Mouse (Mus musculus) kidney, postnatal 14 days (tissue): ENCODE data around the gene Slc35g3.

Experiments
- DNase-seq: peaks from one replicate; pipeline ENCODE4 v3.0.0; 2022; ENCODE audit warnings: mixed read lengths

The Slc35g3 gene

DNA sequence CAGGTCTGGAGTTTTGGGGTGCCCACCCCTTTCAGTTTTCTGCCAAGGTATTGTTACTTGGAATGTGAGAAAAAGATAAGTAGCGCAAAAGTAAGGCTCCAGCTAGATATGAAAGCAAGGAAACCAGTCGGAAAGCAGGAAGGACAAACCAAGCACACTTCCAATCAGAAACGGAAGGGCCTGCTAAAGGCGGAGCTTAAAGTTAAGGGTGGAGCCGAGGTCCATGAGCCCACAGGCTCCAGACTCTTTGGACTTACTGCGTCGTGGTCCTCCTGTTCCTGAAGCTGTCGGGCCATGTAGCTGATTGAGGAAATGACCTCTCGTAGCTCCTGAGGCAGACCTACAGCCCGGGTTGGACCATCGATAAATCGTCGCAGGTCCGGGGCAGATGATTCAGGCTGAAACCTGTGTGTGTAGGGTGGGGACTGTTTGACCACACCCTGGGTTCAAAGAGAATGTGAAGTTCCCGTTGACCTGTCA lies 23.1 kb upstream of the Slc35g3 start:
- DNase-seq = peak; percentile 58

DNA sequence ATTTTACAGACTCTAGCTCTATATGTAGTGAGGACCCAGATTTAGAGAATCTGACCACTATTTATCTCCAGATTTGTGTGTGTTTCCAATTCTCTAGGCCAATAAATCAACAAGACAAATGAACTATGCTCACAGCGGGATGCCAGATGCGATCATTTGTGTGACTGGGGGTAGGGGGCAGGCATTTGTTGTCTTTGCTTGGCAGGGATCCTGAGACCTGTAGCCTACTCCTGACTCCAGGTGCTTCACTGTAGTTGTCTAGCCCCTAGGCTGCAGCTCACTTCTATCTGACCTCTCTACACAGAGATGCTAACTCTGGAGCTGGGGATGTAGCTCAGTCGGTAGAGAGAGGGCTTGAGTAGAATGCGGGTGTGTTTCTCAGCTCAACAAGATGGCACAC lies 20.1 kb upstream of the Slc35g3 start:
- no peak for DNase-seq

DNA sequence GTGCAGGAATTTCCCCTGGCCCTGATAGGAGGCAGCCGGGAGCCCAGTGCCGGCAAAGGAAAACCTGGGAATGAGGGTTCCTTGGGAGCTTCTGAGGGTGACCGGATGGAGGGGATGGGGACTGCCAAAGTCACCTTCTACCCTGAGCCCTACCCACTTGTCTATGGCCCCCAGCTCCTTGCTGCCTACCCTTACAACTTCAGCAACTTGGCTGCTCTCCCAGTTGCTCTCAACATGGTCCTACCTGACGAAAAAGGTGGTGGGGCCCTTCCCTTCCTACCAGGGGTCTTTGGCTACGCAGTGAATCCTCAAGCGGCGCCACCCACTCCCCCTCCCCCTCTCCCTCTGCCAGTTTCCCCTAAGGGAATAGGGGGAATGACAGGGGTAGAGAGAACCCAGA lies 17.2 kb upstream of the Slc35g3 start:
- no peak for DNase-seq

DNA sequence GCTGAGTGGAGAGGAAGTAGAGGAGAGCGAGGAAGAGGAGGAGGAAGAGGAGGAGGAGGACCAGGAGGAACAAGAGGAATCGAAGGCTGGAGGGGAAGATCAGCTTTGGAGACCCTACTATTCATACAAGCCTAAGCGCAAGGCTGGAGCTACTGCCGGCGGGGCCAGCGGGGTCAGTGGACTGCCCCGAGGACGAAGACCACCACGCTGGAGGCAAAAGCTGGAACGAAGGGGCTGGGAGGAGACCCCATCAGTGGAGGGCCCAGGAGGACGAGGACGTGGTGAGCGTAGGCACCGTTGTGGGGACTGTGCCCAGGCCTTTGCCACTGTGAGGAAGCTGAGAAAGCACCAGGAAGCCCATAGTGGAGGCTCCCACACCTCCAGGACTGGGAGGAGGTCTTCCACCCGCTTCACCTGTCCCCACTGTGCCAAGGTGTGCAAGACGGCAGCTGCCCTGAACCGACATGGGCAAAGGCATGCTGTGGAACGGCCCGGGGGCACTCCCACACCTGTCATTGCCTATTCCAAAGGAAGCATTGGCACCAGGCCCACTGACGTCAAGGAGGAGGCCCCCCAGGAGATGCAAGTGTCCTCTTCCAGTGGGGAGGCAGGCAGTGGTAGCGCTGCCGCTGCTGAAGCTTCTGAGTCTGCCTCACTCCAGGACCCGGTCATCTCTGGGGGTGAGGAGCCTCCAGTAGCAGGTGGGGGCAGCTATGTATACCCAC lies 16.7 kb upstream of the Slc35g3 start:
- peak; percentile 47 for DNase-seq

DNA sequence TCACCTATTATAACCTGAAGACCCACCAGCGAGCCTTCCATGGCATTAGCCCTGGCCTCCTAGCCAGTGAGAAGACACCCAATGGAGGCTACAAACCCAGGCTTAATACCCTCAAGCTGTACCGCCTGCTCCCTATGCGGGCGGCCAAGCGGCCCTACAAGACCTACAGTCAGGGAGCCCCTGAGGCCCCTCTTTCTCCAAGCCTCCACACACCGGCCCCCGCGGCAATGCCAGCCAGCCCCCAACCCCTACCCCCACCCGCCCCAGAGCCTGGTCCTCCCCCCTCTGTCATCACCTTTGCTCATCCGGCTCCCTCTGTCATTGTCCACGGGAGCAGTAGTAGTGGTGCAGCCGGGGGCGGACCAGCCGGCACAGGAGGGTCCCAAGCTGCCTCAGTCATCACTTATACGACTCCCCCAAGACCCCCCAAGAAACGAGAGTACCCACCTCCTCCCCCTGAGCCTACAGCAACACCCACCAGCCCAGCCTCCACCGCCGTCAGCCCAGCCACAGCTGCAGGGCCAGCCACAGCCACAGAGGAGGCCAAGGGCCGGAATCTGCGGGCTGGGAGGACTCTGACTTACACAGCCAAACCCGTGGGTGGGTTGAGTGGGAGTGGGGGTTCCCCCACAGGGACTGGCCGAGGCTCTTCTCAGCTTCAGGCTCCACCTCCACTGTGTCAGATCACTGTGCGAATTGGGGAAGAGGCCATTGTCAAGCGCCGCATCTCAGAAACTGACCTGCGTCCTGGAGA lies 15.9 kb upstream of the Slc35g3 start:
- no peak for DNase-seq

DNA sequence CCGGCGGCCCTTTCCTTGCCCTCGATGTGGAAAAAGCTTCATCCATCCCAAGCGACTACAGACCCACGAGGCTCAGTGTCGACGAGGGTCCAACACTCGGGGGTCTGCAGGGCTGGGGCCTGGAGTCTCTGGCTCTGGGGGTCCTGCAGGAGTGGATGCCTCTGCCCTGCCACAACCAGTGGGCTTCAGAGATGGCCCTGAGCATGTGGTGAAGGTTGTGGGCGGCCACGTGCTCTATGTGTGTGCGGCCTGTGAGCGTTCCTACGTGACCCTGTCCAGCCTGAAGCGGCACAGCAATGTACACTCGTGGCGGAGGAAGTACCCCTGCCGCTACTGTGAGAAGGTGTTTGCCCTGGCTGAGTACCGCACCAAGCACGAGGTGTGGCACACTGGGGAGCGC lies 14.7 kb upstream of the Slc35g3 start:
- no peak for DNase-seq

DNA sequence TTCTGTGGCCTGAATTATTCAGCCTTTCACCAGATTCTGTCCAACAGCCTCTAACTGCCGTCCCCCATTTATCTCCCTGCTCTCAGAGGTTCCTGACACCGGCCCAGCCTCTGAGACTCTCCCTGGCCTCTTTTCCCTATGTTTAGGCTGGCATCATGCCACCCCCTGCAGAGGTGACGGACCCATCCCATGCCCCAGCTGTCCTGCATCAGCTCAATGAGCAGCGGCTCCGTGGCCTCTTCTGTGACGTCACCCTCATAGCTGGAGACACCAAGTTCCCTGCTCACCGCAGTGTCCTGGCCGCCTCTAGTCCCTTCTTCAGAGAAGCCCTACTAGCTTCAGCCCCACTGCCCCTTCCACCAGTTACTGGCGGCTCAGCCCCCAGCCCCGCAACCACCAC lies 13.9 kb upstream of the Slc35g3 start:
- DNase-seq = no peak

DNA sequence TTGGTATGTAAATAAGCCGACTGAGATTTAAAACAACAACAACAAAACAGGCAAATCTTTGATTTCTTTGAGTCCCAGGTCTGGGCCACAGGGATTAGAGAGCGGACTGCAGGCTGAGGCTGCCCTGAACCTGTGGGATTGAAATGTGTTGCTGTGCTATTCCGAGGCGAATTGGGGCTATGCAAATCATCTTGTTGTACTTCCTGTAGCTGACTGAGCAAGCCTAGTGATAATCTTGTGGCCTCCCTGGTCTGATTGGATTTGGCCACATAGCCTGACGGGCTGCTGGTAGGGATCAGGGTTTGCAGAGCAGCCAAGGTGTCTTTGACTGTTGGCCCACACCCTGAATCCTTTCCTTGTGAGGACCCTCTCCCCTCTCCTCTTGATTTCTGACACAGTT lies 13.2 kb upstream of the Slc35g3 start:
- no peak for DNase-seq

DNA sequence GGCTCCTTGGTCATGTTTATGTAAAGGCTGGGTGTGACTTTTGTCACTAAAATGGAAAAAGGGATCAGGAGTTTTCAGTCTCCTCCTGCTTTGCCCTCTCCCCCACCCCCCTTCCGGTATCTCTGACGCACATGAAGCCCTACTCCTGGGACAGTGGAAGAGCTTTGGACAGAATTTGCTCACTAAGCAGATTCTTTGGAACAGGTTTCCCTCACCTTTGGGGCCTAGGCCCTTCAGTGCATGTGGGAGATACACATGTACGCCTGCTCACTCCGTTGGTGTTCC lies 5.8 kb upstream of the Slc35g3 start:
- DNase-seq = no peak

DNA sequence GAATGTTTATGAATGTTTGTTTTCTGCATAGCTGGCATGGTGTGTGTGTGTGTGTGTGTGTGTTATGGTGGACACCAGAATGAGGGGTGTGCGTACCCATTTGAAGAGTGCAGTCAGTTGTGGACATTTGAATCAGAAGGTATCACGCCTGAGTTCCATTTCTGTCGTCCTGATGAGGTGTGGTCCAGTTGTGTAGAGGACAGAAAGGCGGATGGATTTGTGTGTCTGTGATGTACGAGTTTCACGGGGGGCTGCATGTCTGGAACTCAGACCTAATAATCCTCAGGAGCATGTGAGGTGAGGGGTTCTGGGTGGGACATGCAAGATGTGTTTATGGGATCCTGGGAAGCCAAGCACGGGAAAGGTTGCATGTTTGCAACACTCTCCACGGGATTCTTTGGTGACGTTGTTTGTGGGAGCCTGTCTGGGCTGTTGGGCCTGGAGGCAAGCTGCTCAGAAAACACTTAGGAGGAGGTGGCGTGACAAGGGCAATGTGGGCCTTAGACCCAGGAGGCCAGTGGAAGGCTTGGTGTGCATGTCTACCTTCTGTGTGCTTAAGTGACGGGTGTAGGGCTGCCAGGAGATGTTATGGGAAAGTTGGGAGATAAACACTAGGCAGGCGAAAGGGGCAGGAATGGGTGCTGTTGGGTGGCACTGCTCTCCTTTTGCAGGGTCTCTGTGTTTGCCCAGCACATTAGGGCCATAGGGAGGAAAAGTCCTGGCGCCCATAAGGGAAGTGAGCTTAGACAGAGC lies 5.3 kb upstream of the Slc35g3 start:
- no peak for DNase-seq

DNA sequence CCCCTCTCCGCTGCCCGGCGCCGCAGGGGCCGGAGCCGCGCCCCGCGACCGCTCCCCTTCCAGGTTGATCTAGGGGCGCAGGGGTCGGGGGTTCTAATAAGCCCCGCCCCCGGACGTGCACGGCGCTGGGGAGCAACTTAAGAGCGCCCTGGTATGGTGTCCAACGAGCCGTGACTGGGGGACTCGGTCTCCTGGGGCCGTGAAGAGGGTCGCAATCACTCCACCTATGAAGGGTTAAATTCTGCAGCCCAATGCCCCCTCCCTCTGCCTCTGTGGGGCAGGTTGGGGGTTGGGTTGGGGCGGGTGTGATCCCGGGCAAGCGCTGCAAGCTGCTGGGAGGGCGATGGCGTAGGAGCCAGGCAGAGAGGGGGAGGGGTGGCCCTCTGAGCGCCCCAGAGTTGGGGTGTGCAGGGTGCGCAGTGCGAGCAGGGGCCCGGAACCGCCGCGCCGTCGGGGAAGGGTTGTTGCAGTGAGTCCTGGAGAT lies 4.4 kb upstream of the Slc35g3 start:
- DNase-seq = peak; percentile 82

DNA sequence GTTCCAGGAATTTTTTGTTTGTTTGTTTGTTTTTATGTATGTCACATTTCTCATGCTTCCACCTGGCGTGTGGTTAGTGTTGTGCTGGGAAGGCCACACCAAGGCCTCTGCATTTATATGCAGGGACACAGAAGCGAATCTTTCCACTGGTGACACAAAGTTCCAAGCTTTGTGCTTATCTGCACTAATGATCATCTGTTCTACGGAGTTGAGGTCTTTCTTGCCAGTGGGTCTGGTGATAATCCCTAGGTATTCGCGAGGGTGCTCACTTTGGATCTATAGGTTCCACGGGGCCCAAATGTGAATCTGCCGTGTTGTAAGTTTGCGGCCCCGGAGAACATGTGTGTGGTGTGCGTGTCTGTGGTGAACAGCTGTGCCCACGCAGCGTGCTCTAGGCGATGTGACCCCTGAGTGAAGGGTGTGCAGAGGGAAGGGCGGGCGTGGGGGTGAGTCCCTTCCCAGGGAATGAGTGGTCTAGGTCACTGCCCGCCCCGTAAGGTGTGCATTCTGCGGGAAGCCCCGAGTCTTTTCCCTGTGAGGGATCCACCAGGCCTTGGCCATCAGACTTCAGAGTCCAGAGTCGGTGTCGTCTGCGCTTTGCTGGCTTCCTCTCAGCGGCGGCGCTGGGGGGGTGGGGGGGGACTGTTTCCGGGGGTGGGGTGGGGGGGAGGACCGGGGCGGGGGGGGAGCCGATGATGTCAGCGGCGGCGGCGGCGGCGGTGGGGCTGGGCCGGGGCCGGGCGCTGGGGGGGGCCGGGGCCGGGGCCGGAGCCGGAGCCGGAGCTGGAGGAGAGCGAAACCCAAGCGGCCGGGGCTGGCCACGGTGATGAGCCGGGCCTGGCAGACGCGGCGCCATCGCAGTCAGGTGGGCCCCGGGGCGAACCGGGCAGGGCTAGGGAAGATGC lies 3.7 kb upstream of the Slc35g3 start, which contains the start of gene Zbtb4:
TSS of gene Zbtb4 (plus strand) at position 692 of the 905 bp plus-strand sequence.
- DNase-seq = peak; percentile 71

DNA sequence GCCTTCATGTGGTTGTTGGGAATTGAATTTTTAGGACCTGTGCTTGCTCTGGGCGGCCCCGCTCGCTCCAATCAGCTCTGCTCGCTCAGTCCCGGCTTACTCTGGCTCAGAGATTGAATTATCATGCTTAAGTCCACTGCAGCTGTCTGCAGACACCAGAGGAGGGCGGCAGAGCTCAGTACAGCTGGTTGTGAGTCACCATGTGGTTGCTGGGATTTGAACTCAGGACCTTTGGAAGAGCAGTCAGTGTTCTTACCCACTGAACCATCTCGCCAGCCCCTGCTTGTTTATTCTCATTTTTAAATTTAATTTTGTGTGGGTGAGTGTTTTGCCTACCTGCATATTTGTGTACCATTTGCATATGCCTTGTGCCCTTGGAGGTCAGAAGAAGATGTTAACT lies 1.8 kb upstream of the Slc35g3 start:
- DNase-seq = no peak

DNA sequence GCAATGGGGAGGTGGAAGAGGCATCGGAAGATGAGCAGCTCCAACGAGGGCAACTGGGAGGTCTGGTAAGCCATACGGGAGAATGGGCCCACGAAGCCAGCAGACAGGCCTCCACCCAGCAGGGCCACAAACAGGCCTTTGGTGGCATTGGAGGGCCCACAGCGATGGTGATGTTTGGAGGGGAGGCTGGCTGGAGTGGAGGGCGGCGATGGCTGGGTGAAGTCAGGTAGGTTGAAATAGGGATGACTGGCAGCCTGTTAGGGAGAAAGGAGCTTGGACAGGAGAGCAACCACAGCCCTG lies 917 bp downstream of the Slc35g3 start:
- no peak for DNase-seq

DNA sequence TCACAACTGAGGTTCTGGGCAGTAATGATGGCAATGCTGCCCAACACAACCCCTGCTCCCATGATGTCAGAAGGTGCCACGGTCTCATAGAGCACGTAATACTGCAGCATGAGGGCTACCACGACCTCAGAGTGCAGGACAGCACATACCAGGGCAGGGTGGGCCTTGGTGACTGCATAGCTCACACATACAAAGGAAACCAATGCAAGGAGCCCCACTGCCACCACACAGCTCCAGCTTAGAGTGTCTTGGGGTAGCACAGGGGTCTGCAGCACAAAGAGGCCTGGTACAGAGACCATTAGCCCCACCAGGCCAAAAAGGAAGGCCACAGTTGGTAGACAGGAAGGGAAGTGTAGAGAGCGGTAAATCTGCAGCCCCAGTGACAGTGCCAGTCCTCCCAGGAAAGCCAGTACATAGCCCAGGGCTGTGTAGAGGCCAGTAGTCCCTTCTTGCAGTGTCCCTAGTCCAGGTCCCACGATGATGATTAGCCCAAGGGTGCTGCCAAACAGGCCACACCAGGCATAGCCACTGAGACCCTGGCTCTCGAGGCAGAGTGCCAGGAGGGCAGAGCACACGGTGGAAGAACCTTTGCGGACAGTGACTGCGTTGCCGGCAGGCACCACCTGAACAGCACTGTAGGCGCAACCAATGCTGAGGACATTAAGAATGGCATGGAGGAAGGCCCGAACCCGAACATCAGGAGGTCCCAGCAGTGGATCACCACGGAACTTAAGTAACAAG lies 1.4 kb downstream of the Slc35g3 start:
- DNase-seq = no peak

DNA sequence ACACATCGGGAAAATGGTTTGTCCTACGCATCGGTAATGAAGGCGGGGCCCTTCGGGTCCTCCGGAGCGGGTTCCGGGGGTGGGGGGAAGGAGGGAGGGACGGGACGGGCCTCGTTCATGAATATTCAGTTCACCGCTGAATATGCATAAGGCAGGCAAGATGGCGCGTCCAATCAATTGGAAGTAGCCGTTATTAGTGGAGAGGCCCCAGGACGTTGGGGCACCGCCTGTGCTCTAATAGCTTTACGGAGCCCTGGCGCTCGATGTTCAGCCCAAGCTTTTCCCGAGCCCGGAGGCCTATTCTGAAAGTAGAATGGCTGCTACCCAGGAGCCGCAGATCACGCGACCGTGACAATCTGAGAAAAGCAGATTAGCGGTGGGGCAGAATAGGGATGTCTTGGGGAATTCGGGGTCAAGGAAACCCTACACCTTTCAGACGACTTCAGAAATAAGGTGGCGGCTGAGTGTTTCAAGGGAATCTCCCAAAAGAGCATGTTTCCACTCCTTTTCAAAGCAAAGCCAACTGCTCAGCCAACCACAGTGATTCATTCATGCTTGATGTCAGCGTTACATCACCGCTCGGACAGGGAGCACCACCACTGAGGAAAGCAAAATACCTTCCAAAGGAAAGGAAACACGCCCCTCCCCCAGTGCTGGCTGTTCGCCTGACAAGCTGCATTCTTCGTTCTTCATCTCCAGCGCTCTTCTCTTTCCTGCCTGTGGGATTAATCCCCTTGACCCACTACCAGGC lies 2.6 kb downstream of the Slc35g3 start:
- peak; percentile 93 for DNase-seq

DNA sequence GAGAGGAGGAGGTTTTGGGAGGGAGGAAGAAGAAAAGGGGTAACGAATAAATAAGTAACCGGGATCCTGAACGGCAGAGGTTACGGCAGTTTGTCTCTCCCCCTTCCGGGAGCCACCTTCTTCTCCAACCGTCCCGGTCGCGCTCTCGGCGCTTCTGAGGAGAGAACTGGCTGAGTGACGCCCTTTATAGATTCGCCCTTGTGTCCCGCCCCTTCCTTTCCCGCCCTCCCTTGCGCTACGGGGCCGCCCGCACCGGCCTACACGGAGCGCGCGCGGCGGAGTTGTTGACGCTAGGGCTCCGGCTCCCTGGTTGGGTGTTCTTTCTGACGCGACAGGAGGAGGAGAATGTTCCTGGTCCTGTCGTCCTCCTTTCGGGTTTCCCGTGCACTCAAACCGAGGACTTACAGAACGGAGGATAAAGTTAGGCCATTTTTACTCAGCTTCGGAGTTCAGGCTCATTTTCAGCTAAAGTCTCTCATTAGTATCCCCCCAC lies 3.2 kb downstream of the Slc35g3 start, which contains the start of gene Polr2a:
TSS of gene Polr2a (minus strand) at position 160 of the 493 bp plus-strand sequence.
- DNase-seq = peak; percentile 98

DNA sequence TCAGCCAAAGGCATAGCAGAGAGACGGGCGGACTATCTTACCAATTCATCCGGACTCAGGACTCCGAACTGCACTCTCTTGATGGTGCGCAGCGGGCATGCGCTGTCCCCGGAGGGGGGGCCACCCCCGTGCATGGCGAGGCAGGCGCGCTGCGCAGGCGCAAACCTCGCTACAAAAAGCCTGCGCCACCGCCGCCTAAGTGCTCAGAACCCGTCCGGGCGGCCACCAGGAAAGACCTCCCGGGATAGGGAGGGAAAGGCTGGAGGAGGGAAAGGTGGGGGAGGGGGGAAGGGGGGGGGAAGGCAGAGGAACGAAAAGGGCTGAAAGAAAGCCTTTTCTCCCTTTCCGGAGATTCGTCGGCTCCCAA lies 3.7 kb downstream of the Slc35g3 start:
- peak; percentile 98 for DNase-seq

DNA sequence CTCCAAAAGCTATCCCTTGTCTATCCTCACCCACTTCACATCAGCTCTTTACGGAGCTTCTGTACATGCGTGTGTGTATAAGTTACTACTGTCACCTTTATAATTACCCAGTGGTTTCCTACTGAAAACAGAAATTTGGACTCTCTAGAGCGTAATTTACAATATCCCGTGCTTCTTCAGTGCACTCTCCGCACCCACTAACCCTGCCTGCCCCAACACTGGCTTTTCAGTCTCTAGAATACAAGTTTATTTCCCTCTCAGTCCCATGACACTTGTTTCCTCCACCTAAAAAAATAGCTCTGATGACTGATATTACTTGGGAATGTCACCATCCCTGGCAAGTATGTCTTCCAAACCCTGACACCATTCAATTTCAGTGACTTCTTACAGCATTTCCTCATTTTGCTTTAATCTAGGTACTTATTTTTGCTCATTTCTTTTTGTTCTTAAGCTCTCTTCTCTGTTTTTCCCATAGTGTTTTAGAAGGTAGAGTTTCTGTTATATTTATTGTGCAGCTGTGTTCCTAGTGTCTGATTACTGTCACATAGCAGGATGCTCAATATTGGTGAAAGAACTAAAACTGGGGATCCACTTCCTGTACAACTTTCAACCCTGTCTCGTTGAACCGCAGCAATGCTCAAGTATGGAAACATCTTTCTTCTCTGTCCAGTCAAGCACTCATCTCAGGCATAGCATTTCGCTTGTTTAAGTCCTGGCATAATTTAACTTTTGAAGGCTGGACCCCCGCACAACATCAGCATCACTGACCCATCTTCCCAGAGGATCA lies 4.3 kb downstream of the Slc35g3 start:
- DNase-seq = no peak

DNA sequence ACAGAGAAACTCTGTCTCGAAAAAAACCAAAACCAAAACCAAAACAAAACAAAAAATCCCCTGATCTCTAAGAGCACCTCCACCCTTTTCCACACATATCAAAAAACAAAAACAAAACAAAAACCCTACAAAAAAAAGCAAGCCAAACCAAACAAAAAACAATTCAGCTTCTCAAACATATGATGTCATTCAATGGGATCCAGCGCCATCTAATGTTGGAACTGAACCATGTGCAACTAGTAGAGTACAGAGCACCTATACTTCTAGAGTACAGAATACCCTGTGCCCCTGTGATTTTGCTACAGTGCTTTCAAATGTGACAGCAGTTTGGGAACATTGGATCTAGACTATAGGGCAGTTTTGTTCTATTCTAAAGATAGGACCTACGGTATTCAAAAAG lies 7.1 kb downstream of the Slc35g3 start:
- peak; percentile 50 for DNase-seq
